Mouse (Mus musculus): ENCODE data around the gene Mapk7. TPM values are rescaled to one million over a fixed set of nuclear protein-coding genes. Genes with fewer than 3 reads are reported as not detected.

Mapk7 gene
- 10 to 100 TPM; 21.6 to 22.9 TPM for total RNA-seq (2021)

GRCm38 (mm10) chr11:61494129-61494997 lies at the start of gene Mapk7:
Gene Mapk7, minus strand, starts transcription at chr11:61494406.
- peak; percentile 95 to 96 for DNase-seq (ENCODE audit: low spot score in 2 of 2)
- intact Hi-C loops (cut with DNase I) = loop anchor here (5.0 kb wide), 1 partner anchor 42 kb away; the partner anchor contains the start of gene Rnf112

- no peak for DNase-seq (ENCODE audit: low spot score in 2 of 2)
- intact Hi-C loops (cut with DNase I) = no loop called here
Measured at GRCm38 (mm10) chr11:61541106-61541505, 46.9 kb upstream of the Mapk7 start.

- intact Hi-C loops (cut with DNase I) = no loop called here
Measured at GRCm38 (mm10) chr11:61540642-61541041, 46.4 kb upstream of the Mapk7 start.

GRCm38 (mm10) chr11:61537362-61537761 lies 43.2 kb upstream of the Mapk7 start:
- intact Hi-C loops (cut with DNase I) = no loop called here
- peak in 1 of 2 experiments; percentile 26 for DNase-seq (ENCODE audit: low spot score in 2 of 2)

More at GRCm38 (mm10) chr11:61540642-61541041, 46.4 kb upstream of the Mapk7 start:
- no peak for DNase-seq (ENCODE audit: low spot score in 2 of 2)

DNA sequence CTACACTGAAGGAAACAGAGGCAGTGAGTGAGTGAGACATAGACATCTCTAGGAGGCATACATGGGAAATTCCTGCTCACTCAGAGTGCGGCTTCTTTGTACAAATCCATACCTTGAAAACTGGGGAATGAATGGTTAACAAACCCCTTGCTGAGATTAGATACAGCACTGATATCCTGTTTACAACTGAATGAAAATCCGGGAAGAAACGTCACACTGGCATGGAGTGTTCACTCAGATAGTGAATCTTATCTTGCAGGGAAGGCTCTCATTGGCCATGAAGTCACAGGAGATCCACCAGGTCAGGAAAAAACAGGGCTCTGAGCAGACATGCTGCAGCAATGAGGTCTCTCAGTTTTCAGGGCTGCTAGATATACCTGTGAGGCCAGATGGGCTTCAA lies 42.7 kb upstream of the Mapk7 start:
- no peak for DNase-seq (ENCODE audit: low spot score in 2 of 2)
- intact Hi-C loops (cut with DNase I) = no loop called here

DNA sequence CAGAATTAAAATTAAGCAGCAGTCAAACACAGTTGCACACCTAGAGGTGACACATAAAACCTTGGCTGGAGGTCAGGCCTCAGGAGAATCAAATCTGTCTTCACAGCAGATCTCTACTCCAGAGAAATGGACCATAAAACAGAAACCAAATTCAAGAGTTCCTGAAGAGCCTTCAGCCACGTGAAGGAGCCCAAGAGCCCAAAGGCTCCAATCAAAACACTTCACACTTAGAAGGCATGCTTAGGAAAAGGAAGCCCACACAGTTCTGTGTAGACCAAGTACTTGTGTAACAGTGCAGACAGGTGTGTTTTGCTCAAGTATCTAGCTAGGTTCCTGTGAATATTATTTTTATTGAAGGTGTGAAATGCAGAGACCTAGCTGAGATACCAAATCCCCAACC lies 41.3 kb upstream of the Mapk7 start:
- intact Hi-C loops (cut with DNase I) = no loop called here
- no peak for DNase-seq (ENCODE audit: low spot score in 2 of 2)

- DNase-seq (ENCODE audit: low spot score in 2 of 2) = no peak
- intact Hi-C loops (cut with DNase I) = loop anchor here (5.0 kb wide), 1 partner anchor 44 kb away; the partner anchor contains the start of gene Epn2
Measured at GRCm38 (mm10) chr11:61533571-61533970, 39.4 kb upstream of the Mapk7 start.

GRCm38 (mm10) chr11:61532820-61533219 lies 38.6 kb upstream of the Mapk7 start:
- intact Hi-C loops (cut with DNase I) = loop anchor here (5.0 kb wide), 1 partner anchor 44 kb away; the partner anchor contains the start of gene Epn2
- no peak for DNase-seq (ENCODE audit: low spot score in 2 of 2)

- intact Hi-C loops (cut with DNase I) = loop anchor here (5.0 kb wide), 1 partner anchor 183 kb away; no protein-coding TSS in a partner anchor
- no peak for DNase-seq (ENCODE audit: low spot score in 2 of 2)
Measured at GRCm38 (mm10) chr11:61529268-61529713, 35.1 kb upstream of the Mapk7 start.

GRCm38 (mm10) chr11:61526872-61527271 lies 32.7 kb upstream of the Mapk7 start:
- intact Hi-C loops (cut with DNase I) = loop anchor here (5.0 kb wide), 1 partner anchor 185 kb away; no protein-coding TSS in a partner anchor
- no peak for DNase-seq (ENCODE audit: low spot score in 2 of 2)

- intact Hi-C loops (cut with DNase I) = loop anchor here (5.0 kb wide), 1 partner anchor 98 kb away; no protein-coding TSS in a partner anchor
- no peak for DNase-seq (ENCODE audit: low spot score in 2 of 2)
Measured at GRCm38 (mm10) chr11:61519484-61520107, 25.4 kb upstream of the Mapk7 start.

GRCm38 (mm10) chr11:61518871-61519270 lies 24.7 kb upstream of the Mapk7 start:
- intact Hi-C loops (cut with DNase I) = loop anchor here (5.0 kb wide), 1 partner anchor 98 kb away; no protein-coding TSS in a partner anchor
- no peak for DNase-seq (ENCODE audit: low spot score in 2 of 2)

DNA sequence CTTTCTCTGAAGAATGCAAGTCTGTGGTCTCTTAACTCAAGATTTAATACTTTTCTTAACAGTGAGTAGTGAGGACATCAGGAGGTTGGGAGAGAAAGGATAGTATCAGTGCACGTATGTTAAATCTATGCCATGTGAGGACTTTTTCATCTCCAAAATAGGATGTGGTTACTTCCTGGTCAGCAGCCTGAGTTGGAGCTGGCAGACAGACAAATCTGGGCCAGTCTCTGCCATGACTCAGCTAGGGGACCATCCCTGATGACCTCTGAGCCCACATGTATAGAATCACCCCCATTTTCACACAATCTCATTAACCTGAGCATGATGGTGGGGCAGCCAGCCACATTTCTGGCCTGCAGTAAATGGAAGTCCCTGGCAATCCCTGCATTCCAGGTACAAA lies 23.8 kb upstream of the Mapk7 start:
- no peak for DNase-seq (ENCODE audit: low spot score in 2 of 2)
- intact Hi-C loops (cut with DNase I) = loop anchor here (5.0 kb wide), 1 partner anchor 99 kb away; no protein-coding TSS in a partner anchor

- no peak for DNase-seq (ENCODE audit: low spot score in 2 of 2)
Measured at GRCm38 (mm10) chr11:61514953-61515352, 20.7 kb upstream of the Mapk7 start.

GRCm38 (mm10) chr11:61504713-61505257 lies 10.6 kb upstream of the Mapk7 start, which contains the start of gene B9d1:
Gene B9d1, plus strand, starts transcription at chr11:61505144.
- DNase-seq (ENCODE audit: low spot score in 2 of 2) = peak; percentile 97 to 98
- intact Hi-C loops (cut with DNase I) = loop anchor here (2.0 to 10.0 kb wide), 3 partner anchors 73 to 330 kb away; partner anchors contain the start of genes Epn2 and Usp22

More at GRCm38 (mm10) chr11:61514953-61515352, 20.7 kb upstream of the Mapk7 start:
- intact Hi-C loops (cut with DNase I) = loop anchor here (5.0 kb wide), 2 partner anchors 102 to 197 kb away; no protein-coding TSS in a partner anchor

DNA sequence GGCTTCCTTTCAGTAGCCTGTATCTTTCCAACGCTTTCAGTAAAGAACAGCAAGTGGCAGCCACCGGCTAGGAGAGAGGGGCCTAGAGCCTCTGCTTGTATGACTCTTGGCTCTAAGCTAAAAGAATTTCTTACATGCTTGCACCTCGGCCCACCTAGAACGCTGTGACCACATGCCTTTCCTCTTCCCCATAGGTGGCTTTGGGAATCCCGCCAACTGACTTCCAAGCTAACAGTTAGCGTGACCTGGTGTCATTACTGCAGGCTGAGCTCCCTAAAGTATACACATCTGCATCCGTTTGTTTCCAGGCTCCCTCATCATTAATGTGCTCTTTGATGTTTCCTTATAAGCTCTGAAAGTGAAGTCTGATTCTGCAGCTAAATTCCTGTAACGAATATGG lies 9.7 kb upstream of the Mapk7 start:
- intact Hi-C loops (cut with DNase I) = loop anchor here (2.0 to 10.0 kb wide), 2 partner anchors 93 to 329 kb away; partner anchors contain the start of gene Usp22
- DNase-seq (ENCODE audit: low spot score in 2 of 2) = no peak

GRCm38 (mm10) chr11:61498736-61499504 lies 4.7 kb upstream of the Mapk7 start:
- intact Hi-C loops (cut with DNase I) = no loop called here
- no peak for DNase-seq (ENCODE audit: low spot score in 2 of 2)

DNA sequence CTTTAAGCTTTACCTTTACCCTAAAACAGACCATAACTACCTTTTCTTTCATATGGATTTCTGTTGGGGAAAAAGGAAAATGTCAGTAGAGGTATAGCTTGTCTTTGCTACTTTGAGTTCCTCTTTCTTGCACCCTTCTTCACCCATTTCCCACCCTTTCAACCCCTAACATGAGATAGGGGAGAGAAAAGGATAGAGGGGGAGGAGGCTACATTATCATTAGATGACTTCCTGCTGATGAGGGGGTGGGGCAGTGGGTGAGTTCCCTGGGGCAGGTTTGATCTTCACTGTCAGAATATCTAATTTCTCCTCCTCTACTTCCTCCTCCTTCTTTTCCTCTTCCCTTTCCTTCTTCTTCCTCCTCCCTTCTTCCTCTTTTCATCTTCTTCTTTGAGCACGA lies 3.3 kb upstream of the Mapk7 start:
- DNase-seq (ENCODE audit: low spot score in 2 of 2) = no peak
- intact Hi-C loops (cut with DNase I) = no loop called here

DNA sequence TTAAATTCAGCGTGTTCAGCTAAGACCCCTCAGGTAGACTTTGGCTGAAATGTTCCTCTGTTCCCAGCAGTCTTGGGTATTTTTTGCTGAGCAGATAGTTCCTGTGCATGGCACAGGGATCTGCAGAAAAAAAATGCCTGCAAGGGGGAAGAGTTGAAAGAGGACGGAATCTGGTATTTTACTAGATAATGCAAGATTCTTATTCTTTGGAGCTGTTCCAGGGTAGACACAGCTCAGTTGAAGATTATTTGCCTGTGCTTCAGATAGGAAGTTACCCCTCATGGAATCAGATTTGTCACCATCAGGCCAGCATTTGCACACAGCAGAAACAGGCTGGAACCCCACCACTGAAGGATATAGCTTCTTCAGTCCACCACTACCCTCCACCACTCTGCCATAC lies 1.3 kb upstream of the Mapk7 start:
- no peak for DNase-seq (ENCODE audit: low spot score in 2 of 2)
- intact Hi-C loops (cut with DNase I) = no loop called here
